Mouse (Mus musculus): ENCODE measurements at regions not wholly inside any gene's neighbourhood (a gene's known extent, or its start where the extent isn't known, plus 50 kb on each side); places are given as distances from the start of the nearest gene placed in this dataset.
A peak's percentile ranks its signal among the peaks of the same experiment; 100 is the strongest.

DNA sequence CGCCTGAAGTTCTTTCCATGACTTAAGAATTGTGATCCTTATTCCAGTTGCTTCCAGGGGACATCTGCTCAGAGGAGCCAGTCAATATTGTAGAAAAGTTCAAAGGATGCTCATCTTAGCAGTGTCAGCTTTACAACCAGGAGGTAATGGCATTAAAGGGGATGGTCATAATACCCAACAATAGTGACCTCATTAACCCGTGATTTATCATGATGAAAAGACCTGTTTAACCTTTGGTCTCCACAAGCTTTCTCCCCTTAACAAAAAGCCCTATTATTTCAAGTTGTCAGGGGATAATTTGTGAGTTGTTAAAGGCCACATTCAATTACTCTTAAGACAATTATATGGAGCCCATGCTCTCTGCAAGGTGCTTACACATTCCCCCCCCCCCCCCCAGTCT, 54.3 kb upstream of the Htatip2 start:
- ATAC-seq (ENCODE audit: low FRiP score, low TSS enrichment) = no peak
- H3K36me3 ChIP-seq (ENCODE audit: insufficient read depth, low read length) = no peaks in the 10 kb centered on the region
- H3K4me2 ChIP-seq (replicated peaks; ENCODE audit: low read depth, low read length) = no peak overlapping the region
- H3K4me3 ChIP-seq (ENCODE audit: low read length) = no peak overlapping the region
- H3K4me1 ChIP-seq (ENCODE audit: insufficient read depth, low read length) = peaks cover 3% of the 10 kb centered on the region; the same call in 1 of the 2 replicates
- H3K9ac ChIP-seq (replicated peaks; ENCODE audit: low read length) = no peak overlapping the region
- H3K9me3 ChIP-seq (ENCODE audit: low read length) = no peaks in the 10 kb centered on the region
- no peak overlapping the region for H3K27ac ChIP-seq (ENCODE audit: low read length)
- WGBS = 2% methylated on average over 2 of the region's 2 CpGs
- peaks cover 64% of the 10 kb centered on the region for H3K27me3 ChIP-seq (ENCODE audit: insufficient read depth, low read length)

- Histone ChIP-seq H3K9ac (replicated peaks; ENCODE audit: low read length) (no peak overlapping the region), H3K27me3 (ENCODE audit: insufficient read depth, low read length) (peaks cover 79% of the 10 kb centered on the region), H3K4me3 (ENCODE audit: low read length) (no peak overlapping the region), H3K36me3 (ENCODE audit: insufficient read depth, low read length) (no peaks in the 10 kb centered on the region), H3K4me1 (ENCODE audit: insufficient read depth, low read length) (peaks cover 3% of the 10 kb centered on the region; the same call in 1 of the 2 replicates), H3K27ac (ENCODE audit: low read length) (no peak overlapping the region), H3K4me2 (replicated peaks; ENCODE audit: low read depth, low read length) (no peak overlapping the region), H3K9me3 (ENCODE audit: low read length) (no peaks in the 10 kb centered on the region)
- ATAC-seq (ENCODE audit: low FRiP score, low TSS enrichment) = no peak
- 13% methylated on average over 8 of the region's 8 CpGs for WGBS
Measured at GRCm38 (mm10) chr7:49700734-49701133, 58.2 kb upstream of the Htatip2 start.

GRCm38 (mm10) chr7:49700024-49700390, 58.9 kb upstream of the Htatip2 start:
- no peaks in the 10 kb centered on the region for H3K9me3 ChIP-seq (ENCODE audit: low read length)
- H3K4me1 ChIP-seq (ENCODE audit: insufficient read depth, low read length) = peaks cover 3% of the 10 kb centered on the region; the same call in 1 of the 2 replicates
- ATAC-seq (ENCODE audit: low FRiP score, low TSS enrichment) = no peak
- peaks cover 75% of the 10 kb centered on the region for H3K27me3 ChIP-seq (ENCODE audit: insufficient read depth, low read length)
- H3K9ac ChIP-seq (replicated peaks; ENCODE audit: low read length) = no peak overlapping the region
- no peak overlapping the region for H3K4me2 ChIP-seq (replicated peaks; ENCODE audit: low read depth, low read length)
- no peak overlapping the region for H3K4me3 ChIP-seq (ENCODE audit: low read length)
- no peak overlapping the region for H3K27ac ChIP-seq (ENCODE audit: low read length)
- H3K36me3 ChIP-seq (ENCODE audit: insufficient read depth, low read length) = no peaks in the 10 kb centered on the region
- WGBS = 91% methylated on average over 15 of the region's 15 CpGs

- Histone ChIP-seq H3K27ac (ENCODE audit: low read length) (no peak overlapping the region), H3K9me3 (ENCODE audit: low read length) (no peaks in the 10 kb centered on the region), H3K4me2 (replicated peaks; ENCODE audit: low read depth, low read length) (no peak overlapping the region), H3K27me3 (ENCODE audit: insufficient read depth, low read length) (peaks cover 69% of the 10 kb centered on the region), H3K4me1 (ENCODE audit: insufficient read depth, low read length) (peaks cover 3% of the 10 kb centered on the region; the same call in 1 of the 2 replicates), H3K4me3 (ENCODE audit: low read length) (no peak overlapping the region), H3K9ac (replicated peaks; ENCODE audit: low read length) (no peak overlapping the region), H3K36me3 (ENCODE audit: insufficient read depth, low read length) (no peaks in the 10 kb centered on the region)
- ATAC-seq (ENCODE audit: low FRiP score, low TSS enrichment) = peak; percentile 59; the same call in 1 of the 2 replicates
- WGBS = 50% methylated on average over 13 of the region's 13 CpGs
Measured at GRCm38 (mm10) chr7:49699107-49700023, 59.5 kb upstream of the Htatip2 start.

DNA sequence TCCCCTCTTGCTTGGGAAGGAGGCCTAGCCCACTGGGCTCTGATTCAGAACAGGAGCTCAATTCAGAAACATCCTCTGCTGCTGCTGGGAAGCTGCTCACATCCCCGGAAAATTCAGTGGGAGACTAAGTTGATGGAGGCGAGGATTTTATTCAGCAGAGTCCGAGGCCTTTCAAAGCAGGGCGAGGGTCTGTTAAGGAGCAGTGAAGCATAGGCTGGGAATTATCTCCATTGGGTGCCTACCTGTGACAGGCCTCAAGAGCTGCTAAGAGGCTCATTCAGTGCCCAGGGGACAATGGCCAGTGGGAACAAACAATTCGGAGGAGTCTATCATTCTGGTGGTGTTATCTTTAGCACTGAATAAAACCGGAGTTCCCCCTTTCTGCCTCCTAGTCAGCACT, 59.6 kb upstream of the Dbx1 start:
- Histone ChIP-seq H3K4me3 (ENCODE audit: low read length) (no peak overlapping the region), H3K27me3 (ENCODE audit: insufficient read depth, low read length) (peaks cover 54% of the 10 kb centered on the region)
- 46% methylated on average over 6 of the region's 6 CpGs for WGBS

DNA sequence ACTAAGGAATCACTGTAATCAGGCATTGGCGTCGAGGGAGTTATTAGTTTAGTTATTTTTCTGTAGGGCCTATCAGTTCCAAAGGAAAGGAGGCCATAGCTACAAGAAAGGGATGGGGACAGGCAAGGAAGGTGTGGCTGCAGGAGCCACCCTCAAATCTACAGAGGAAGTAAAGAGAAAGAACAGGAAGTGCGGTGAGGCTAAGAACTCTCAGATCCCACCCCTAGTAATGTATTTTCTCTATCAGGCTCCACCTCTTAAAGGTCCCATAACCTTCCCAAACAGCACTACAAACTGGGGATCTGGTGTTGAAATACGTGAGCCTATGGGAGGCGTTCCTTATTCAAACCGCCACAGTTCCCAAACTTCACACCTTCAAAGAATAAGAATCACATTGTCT, 52.9 kb upstream of the Dbx1 start:
- 47% methylated on average over 6 of the region's 6 CpGs for WGBS
- Histone ChIP-seq H3K4me1 (ENCODE audit: insufficient read depth, low read length) (no peaks in the 10 kb centered on the region; the same call in 1 of the 2 replicates), H3K27ac (ENCODE audit: low read length) (no peak overlapping the region), H3K9me3 (ENCODE audit: low read length) (no peaks in the 10 kb centered on the region), H3K4me3 (ENCODE audit: low read length) (no peak overlapping the region), H3K9ac (replicated peaks; ENCODE audit: low read length) (no peak overlapping the region), H3K36me3 (ENCODE audit: insufficient read depth, low read length) (no peaks in the 10 kb centered on the region), H3K27me3 (ENCODE audit: insufficient read depth, low read length) (peaks cover 71% of the 10 kb centered on the region), H3K4me2 (replicated peaks; ENCODE audit: low read depth, low read length) (no peak overlapping the region)
- no peak for ATAC-seq (ENCODE audit: low FRiP score, low TSS enrichment)

More for the DNA sequence above, 59.6 kb upstream of the Dbx1 start:
- Histone ChIP-seq H3K9ac (replicated peaks; ENCODE audit: low read length) (no peak overlapping the region), H3K27ac (ENCODE audit: low read length) (no peak overlapping the region), H3K4me2 (replicated peaks; ENCODE audit: low read depth, low read length) (no peak overlapping the region), H3K9me3 (ENCODE audit: low read length) (no peaks in the 10 kb centered on the region), H3K36me3 (ENCODE audit: insufficient read depth, low read length) (no peaks in the 10 kb centered on the region), H3K4me1 (ENCODE audit: insufficient read depth, low read length) (peaks cover 3% of the 10 kb centered on the region; the same call in 1 of the 2 replicates)
- ATAC-seq (ENCODE audit: low FRiP score, low TSS enrichment) = no peak

DNA sequence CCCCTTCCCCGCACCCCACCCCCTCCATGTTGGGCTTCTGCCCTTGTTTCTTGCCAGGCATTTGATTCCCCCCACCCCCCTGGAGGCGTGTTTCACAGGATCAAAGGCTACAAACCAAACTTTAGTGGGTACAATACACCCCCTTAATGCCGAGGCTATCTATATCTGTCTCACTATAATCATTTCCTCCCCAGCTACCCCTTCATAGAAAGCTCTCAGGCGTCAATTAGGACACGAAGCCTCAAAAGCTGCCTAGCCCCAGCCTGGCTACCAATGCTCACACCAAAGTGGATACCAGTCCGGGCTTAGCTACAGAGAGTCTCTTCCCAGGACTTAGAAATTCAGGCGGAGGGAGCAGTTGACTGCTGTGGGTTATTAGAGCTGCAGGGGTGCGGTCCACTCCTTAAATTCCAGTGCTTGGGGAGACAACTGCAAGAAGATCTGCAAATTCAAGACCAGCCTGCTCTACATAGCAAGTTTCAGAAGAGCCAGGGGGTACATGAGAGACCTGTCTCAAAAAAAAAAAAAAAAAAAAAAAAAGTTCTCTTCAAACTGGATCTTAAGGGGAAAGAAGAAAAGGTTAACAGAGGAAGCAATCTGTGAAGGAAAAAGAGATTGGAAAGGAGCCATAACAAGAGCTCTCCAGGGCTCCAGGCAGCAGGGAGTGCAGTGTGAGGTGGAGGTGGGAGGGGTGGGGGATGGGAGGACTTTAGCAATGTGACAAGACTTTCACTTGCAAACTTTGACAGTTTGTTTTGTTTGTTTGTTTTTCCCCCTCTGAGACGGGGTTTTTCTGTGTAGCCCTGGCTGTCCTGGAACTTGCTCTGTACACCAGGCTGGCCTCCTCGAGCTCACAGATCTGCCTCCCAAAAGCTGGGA, 52.1 kb upstream of the Dbx1 start:
- Histone ChIP-seq H3K4me1 (ENCODE audit: insufficient read depth, low read length) (no peaks in the 10 kb centered on the region; the same call in 1 of the 2 replicates), H3K4me2 (replicated peaks; ENCODE audit: low read depth, low read length) (no peak overlapping the region), H3K27ac (ENCODE audit: low read length) (no peak overlapping the region), H3K4me3 (ENCODE audit: low read length) (no peak overlapping the region), H3K36me3 (ENCODE audit: insufficient read depth, low read length) (no peaks in the 10 kb centered on the region), H3K27me3 (ENCODE audit: insufficient read depth, low read length) (peaks cover 79% of the 10 kb centered on the region), H3K9ac (replicated peaks; ENCODE audit: low read length) (no peak overlapping the region), H3K9me3 (ENCODE audit: low read length) (no peaks in the 10 kb centered on the region)
- WGBS = 5% methylated on average over 10 of the region's 10 CpGs
- 0 out of 2 replicates have a peak, but pooled peaks have one; percentile 19 for ATAC-seq (ENCODE audit: low FRiP score, low TSS enrichment)

DNA sequence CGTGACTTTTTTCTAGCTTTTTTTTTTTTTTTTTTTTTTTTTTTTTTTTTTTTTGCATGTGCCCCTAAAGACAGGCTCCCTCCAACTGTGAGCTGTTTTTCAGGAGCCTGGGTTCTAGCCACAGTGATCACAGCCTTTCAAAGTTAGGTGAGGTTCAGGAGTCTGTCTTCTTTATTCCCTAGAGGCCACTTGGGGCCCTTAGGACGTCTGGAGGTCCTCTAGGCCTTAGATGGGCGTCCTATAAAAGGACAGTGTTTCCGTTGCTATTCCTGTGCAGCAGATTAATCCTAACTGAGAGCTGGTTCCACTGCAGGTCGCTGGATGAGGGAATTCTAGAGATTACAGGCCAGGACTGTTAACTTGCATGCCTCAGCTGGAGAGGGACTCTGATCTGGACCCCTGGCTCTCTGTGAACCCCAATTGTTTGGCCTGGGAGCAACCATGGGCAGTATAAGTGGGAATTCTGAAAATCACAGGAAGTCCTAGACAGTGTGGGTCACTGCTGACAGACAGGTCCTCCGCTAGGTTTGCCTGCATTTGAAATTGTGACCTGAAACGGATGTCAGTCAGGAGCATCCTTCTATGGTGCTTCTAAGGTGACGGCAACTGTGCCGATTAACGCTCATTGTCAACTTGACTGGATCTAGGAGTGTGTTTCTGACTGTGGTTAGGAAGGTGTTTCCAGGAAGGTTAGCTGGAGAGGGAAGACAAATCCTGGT, 51.2 kb upstream of the Dbx1 start:
- Histone ChIP-seq H3K27ac (ENCODE audit: low read length) (no peak overlapping the region), H3K9ac (replicated peaks; ENCODE audit: low read length) (no peak overlapping the region), H3K4me2 (replicated peaks; ENCODE audit: low read depth, low read length) (no peak overlapping the region), H3K4me3 (ENCODE audit: low read length) (no peak overlapping the region), H3K4me1 (ENCODE audit: insufficient read depth, low read length) (no peaks in the 10 kb centered on the region; the same call in 1 of the 2 replicates), H3K9me3 (ENCODE audit: low read length) (no peaks in the 10 kb centered on the region), H3K27me3 (ENCODE audit: insufficient read depth, low read length) (peaks cover 79% of the 10 kb centered on the region), H3K36me3 (ENCODE audit: insufficient read depth, low read length) (no peaks in the 10 kb centered on the region)
- ATAC-seq (ENCODE audit: low FRiP score, low TSS enrichment) = 0 out of 2 replicates have a peak, but pooled peaks have one; percentile 27
- WGBS = 25% methylated on average over 10 of the region's 10 CpGs

- no peaks in the 10 kb centered on the region for H3K36me3 ChIP-seq (ENCODE audit: insufficient read depth, low read length)
- H3K9me3 ChIP-seq (ENCODE audit: low read length) = no peaks in the 10 kb centered on the region
- peaks cover 87% of the 10 kb centered on the region for H3K27me3 ChIP-seq (ENCODE audit: insufficient read depth, low read length)
- H3K4me1 ChIP-seq (ENCODE audit: insufficient read depth, low read length) = no peaks in the 10 kb centered on the region; the same call in 1 of the 2 replicates
- H3K9ac ChIP-seq (replicated peaks; ENCODE audit: low read length) = no peak overlapping the region
- no peak overlapping the region for H3K4me2 ChIP-seq (replicated peaks; ENCODE audit: low read depth, low read length)
- 16% methylated on average over 11 of the region's 11 CpGs for WGBS
- no peak overlapping the region for H3K4me3 ChIP-seq (ENCODE audit: low read length)
- no peak for ATAC-seq (ENCODE audit: low FRiP score, low TSS enrichment)
- no peak overlapping the region for H3K27ac ChIP-seq (ENCODE audit: low read length)
Measured at GRCm38 (mm10) chr7:49686992-49687391, 50.3 kb upstream of the Dbx1 start.
